Mouse (Mus musculus) liver, embryonic 13.5 days (tissue): Measurements from ENCODE around the gene Vmn1r32. TPM values are rescaled to one million over a fixed set of nuclear protein-coding genes. Genes with fewer than 3 reads are reported as not detected.
A peak's percentile ranks its signal among the peaks of the same experiment; 100 is the strongest.

Experiments used
- ATAC-seq: fragments of 200-750 bp; cut with Nextera tagmentation; 2 replicates; pipeline ENCODE4 v1.8.0; 2017; ENCODE audit warnings: low read depth, mild to moderate bottlenecking, moderate number of reproducible peaks, moderate library complexity
- DNase-seq: peaks from one replicate; pipeline ENCODE4 v3.0.0; 2022
- H3K27ac ChIP-seq: fragments of 300-500 bp; sonication (generic); 2 replicates; pipeline ENCODE4 v1.5.1; 2015; ENCODE audit warnings: moderate library complexity, mild to moderate bottlenecking, inconsistent platforms
- H3K27me3 ChIP-seq: fragments of 300-500 bp; sonication (generic); 2 replicates; pipeline ENCODE4 v1.6.1; 2015; ENCODE audit warnings: mild to moderate bottlenecking, inconsistent platforms
- H3K36me3 ChIP-seq: fragments of 300-500 bp; sonication (generic); 2 replicates; pipeline ENCODE4 v1.6.1; 2015; ENCODE audit warnings: mild to moderate bottlenecking, inconsistent platforms
- H3K4me1 ChIP-seq: fragments of 300-500 bp; sonication (generic); replicated peaks from 2 replicates; pipeline ENCODE4 v1.6.1; 2015; ENCODE audit warnings: inconsistent platforms
- H3K4me2 ChIP-seq: fragments of 300-500 bp; sonication (generic); 2 replicates; pipeline ENCODE4 v1.6.1; 2015; ENCODE audit warnings: inconsistent platforms, mild to moderate bottlenecking, moderate library complexity
- H3K4me3 ChIP-seq: fragments of 300-500 bp; sonication (generic); replicated peaks from 2 replicates; pipeline ENCODE4 v1.5.1; 2015; ENCODE audit warnings: mild to moderate bottlenecking, inconsistent platforms
- H3K9ac ChIP-seq: fragments of 300-500 bp; sonication (generic); 2 replicates; pipeline ENCODE4 v1.6.1; 2015; ENCODE audit warnings: mild to moderate bottlenecking, inconsistent platforms
- H3K9me3 ChIP-seq: fragments of 300-500 bp; sonication (generic); replicated peaks from 2 replicates; pipeline ENCODE4 v1.6.1; 2016; ENCODE audit warnings: inconsistent platforms
- WGBS: fragments of 180-500 bp; shearing (Covaris S2); methylation state at CpG from one replicate; pipeline ENCODE4 v1.1.7; 2015; ENCODE audit not compliant: insufficient replicate concordance; 5-methylcytosine and 5-hydroxymethylcytosine counted together
- polyA plus RNA-seq: library from polyadenylated mRNA; unstranded; fragments of >200 nt; fragmentation: Nextera tagmentation; extraction: Ambion mirVana; gene quantifications from 2 replicates; pipeline ENCODE4 v1.2.1, GENCODE M21; 2015

Vmn1r32 gene
- polyA plus RNA-seq: 0.05 and 0.06 TPM in 2 replicates

GRCm38 (mm10) chr6:66559996-66560395, at the start of gene Vmn1r32:
Vmn1r32 (minus strand) TSS chr6:66560096.
- Histone ChIP-seq H3K9ac (no peak within 1 kb of the TSS), H3K36me3 (no peaks in the 10 kb centered on the region), H3K4me1 (no peaks in the 10 kb centered on the region), H3K27me3 (no peaks in the 10 kb centered on the region), H3K4me2 (no peak within 1 kb of the TSS), H3K9me3 (no peaks in the 10 kb centered on the region), H3K4me3 (no peak within 1 kb of the TSS), H3K27ac (no peak within 1 kb of the TSS)
- no peak for DNase-seq
- no peak for ATAC-seq
- 49% methylated on average over 1 of the region's 1 CpGs for WGBS

- no peak overlapping the region for H3K4me3 ChIP-seq
- H3K4me1 ChIP-seq: no peaks in the 10 kb centered on the region
- H3K9ac ChIP-seq: no peak overlapping the region
- H3K27me3 ChIP-seq: no peaks in the 10 kb centered on the region
- H3K9me3 ChIP-seq: no peaks in the 10 kb centered on the region
- H3K4me2 ChIP-seq: no peak overlapping the region
- DNase-seq: no peak
- H3K27ac ChIP-seq: no peak overlapping the region
- H3K36me3 ChIP-seq: no peaks in the 10 kb centered on the region
- ATAC-seq: no peak
Observed at GRCm38 (mm10) chr6:66595804-66596203, 35.9 kb upstream of the Vmn1r32 start.

- peak overlapping the region; percentile 92 for H3K27ac ChIP-seq
- H3K4me3 ChIP-seq: peak overlapping the region; percentile 78
- H3K27me3 ChIP-seq: no peaks in the 10 kb centered on the region
- WGBS: 8% methylated on average over 7 of the region's 7 CpGs
- no peak for DNase-seq
- ATAC-seq: no peak
- no peaks in the 10 kb centered on the region for H3K9me3 ChIP-seq
- peak overlapping the region; percentile 86 for H3K4me2 ChIP-seq
- H3K9ac ChIP-seq: peak overlapping the region; percentile 82
- peaks cover 36% of the 10 kb centered on the region for H3K36me3 ChIP-seq
- peaks cover 26% of the 10 kb centered on the region for H3K4me1 ChIP-seq
Observed at GRCm38 (mm10) chr6:66535966-66536365, 23.9 kb downstream of the Vmn1r32 start.

- Histone ChIP-seq H3K4me3 (peak within 1 kb of the TSS; percentile 78), H3K27ac (peak within 1 kb of the TSS; percentile 92), H3K27me3 (no peaks in the 10 kb centered on the region), H3K9ac (peak within 1 kb of the TSS; percentile 82), H3K36me3 (peaks cover 30% of the 10 kb centered on the region), H3K9me3 (no peaks in the 10 kb centered on the region), H3K4me2 (peak within 1 kb of the TSS; percentile 86), H3K4me1 (peaks cover 26% of the 10 kb centered on the region)
- peak; percentile 97 for ATAC-seq
- WGBS: under 1% methylated on average over 57 of the region's 57 CpGs
- peak; percentile 96 for DNase-seq
Observed at GRCm38 (mm10) chr6:66535028-66535862, 24.7 kb downstream of the Vmn1r32 start, which contains the start of gene Mad2l1. Mad2l1 (plus strand) TSS chr6:66535390.

GRCm38 (mm10) chr6:66534366-66534941, 25.4 kb downstream of the Vmn1r32 start:
- H3K36me3 ChIP-seq: peaks cover 22% of the 10 kb centered on the region
- no peaks in the 10 kb centered on the region for H3K9me3 ChIP-seq
- 56% methylated on average over 5 of the region's 5 CpGs for WGBS
- peaks cover 26% of the 10 kb centered on the region for H3K4me1 ChIP-seq
- ATAC-seq (no peak), DNase-seq (no peak)
- H3K4me2 ChIP-seq: peak overlapping the region; percentile 86
- H3K27me3 ChIP-seq: no peaks in the 10 kb centered on the region
- H3K27ac ChIP-seq: peak overlapping the region; percentile 92
- H3K4me3 ChIP-seq: peak overlapping the region; percentile 78
- peak overlapping the region; percentile 70 for H3K9ac ChIP-seq

- 37% methylated on average over 3 of the region's 3 CpGs for WGBS
- H3K36me3 ChIP-seq: peaks cover 11% of the 10 kb centered on the region
- H3K4me2 ChIP-seq: no peak overlapping the region
- no peak overlapping the region for H3K27ac ChIP-seq
- ATAC-seq (no peak), DNase-seq (no peak)
- no peak overlapping the region for H3K4me3 ChIP-seq
- no peak overlapping the region for H3K9ac ChIP-seq
- H3K9me3 ChIP-seq: no peaks in the 10 kb centered on the region
- H3K4me1 ChIP-seq: peaks cover 23% of the 10 kb centered on the region
- H3K27me3 ChIP-seq: no peaks in the 10 kb centered on the region
Observed at GRCm38 (mm10) chr6:66533241-66533640, 26.7 kb downstream of the Vmn1r32 start.

GRCm38 (mm10) chr6:66528386-66528785, 31.5 kb downstream of the Vmn1r32 start:
- Histone ChIP-seq H3K9me3 (no peaks in the 10 kb centered on the region), H3K9ac (no peak overlapping the region), H3K4me3 (no peak overlapping the region), H3K4me2 (no peak overlapping the region), H3K27ac (no peak overlapping the region), H3K36me3 (no peaks in the 10 kb centered on the region), H3K27me3 (no peaks in the 10 kb centered on the region), H3K4me1 (no peaks in the 10 kb centered on the region)
- ATAC-seq (no peak), DNase-seq (no peak)
- WGBS: 82% methylated on average over 10 of the region's 10 CpGs

GRCm38 (mm10) chr6:66516368-66516767, 43.5 kb downstream of the Vmn1r32 start:
- no peak overlapping the region for H3K27ac ChIP-seq
- ATAC-seq: no peak
- no peak for DNase-seq
- 85% methylated on average over 5 of the region's 5 CpGs for WGBS
- no peaks in the 10 kb centered on the region for H3K9me3 ChIP-seq
- H3K27me3 ChIP-seq: no peaks in the 10 kb centered on the region
- H3K4me2 ChIP-seq: no peak overlapping the region
- H3K36me3 ChIP-seq: no peaks in the 10 kb centered on the region
- H3K4me1 ChIP-seq: no peaks in the 10 kb centered on the region
- H3K9ac ChIP-seq: no peak overlapping the region
- H3K4me3 ChIP-seq: no peak overlapping the region

Other genes with a start within 250 kb of the Vmn1r32 start
- 92.1 and 108 TPM in 2 replicates for gene Mad2l1, start 24.7 kb downstream of the Vmn1r32 start, polyA plus RNA-seq
- gene Vmn1r33, start 58.2 kb upstream of the Vmn1r32 start, polyA plus RNA-seq: not detected in 2 replicates
- not detected in 2 replicates for gene Vmn1r34, start 83.8 kb upstream of the Vmn1r32 start, polyA plus RNA-seq
- gene Vmn1r35, start 125.8 kb upstream of the Vmn1r32 start, polyA plus RNA-seq: not detected in 2 replicates
- not detected in 2 replicates for gene Vmn1r36, start 159.1 kb upstream of the Vmn1r32 start, polyA plus RNA-seq
- gene Vmn1r37, start 169.3 kb upstream of the Vmn1r32 start, polyA plus RNA-seq: not detected in 2 replicates
- not detected in 2 replicates for gene Vmn1r38, start 222.5 kb upstream of the Vmn1r32 start, polyA plus RNA-seq